16 mouse cellular contexts compared by ENCODE assay signal in the genomic region with DNA sequence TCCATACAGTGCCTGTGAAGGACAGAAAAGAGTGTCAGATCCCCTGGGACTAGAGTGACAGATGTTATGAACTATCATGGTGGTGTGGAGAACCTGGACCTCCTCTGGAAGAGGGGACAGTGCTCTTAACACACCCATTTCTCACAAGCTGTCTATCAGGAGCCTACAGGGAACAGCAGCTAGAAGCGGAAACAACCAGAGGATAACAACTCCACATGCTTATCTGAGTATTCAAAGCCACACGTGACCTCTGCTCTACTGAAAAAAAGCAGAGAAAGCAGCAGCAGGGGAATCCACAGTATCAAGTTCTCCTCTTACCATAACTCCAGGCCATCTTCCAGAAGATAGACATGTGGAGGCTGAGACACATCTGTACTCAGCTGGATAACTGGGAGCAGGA.
DNase-seq lines count a peak whose midpoint lies in the region; ATAC-seq and TF ChIP-seq lines count a peak whose summit lies in the region.
"Had no signal": no experiment of that assay in that cellular context is flagged by ENCODE, and none has a peak within 500 bp of the region (broad histone marks: within the 10 kb centered on the region; RNA-seq: fewer than 3 reads in every experiment).

No protein-coding gene starts in this region.

- no peak for TF ChIP-seq CTCF in layer of hippocampus, adult 2 months (conservative IDR thresholded peaks at IDR 0.05)

- H3K4me1 ChIP-seq in heart, embryonic 12.5 days (replicated peaks), result no peaks in the 10 kb centered on the region
- H3K4me1 ChIP-seq in liver, embryonic 11.5 days (replicated peaks; ENCODE audit: control insufficient read depth, insufficient read depth, low read length), result 0 out of 2 replicates have a peak, but pooled peaks cover 4% of the 10 kb centered on the region
- H3K4me1 ChIP-seq: forebrain, embryonic 15.5 days; limb, embryonic 10.5 days; neural tube, embryonic 13.5 days had no signal

- no peak overlapping the region for H3K4me2 ChIP-seq in heart, embryonic 12.5 days
- peak overlapping the region; percentile 25 for H3K4me2 ChIP-seq in liver, embryonic 11.5 days
- H3K4me2 ChIP-seq: forebrain, embryonic 15.5 days; neural tube, embryonic 13.5 days had no signal

- H3K36me3 ChIP-seq in heart, embryonic 12.5 days, result peaks cover 28% of the 10 kb centered on the region
- H3K36me3 ChIP-seq in liver, embryonic 11.5 days (ENCODE audit: control insufficient read depth, insufficient read depth, low read length), result peaks cover 18% of the 10 kb centered on the region

- DNase-seq in heart, postnatal 14 days, result no peak
- DNase-seq in c-Kit-negative CD71-positive TER-119-positive erythroid progenitor cells, embryonic 14.5 days (ENCODE audit: low read depth, low spot score), result peak; percentile 62
- DNase-seq in liver, embryonic 11.5 days (ENCODE audit: low spot score), result no peak
- DNase-seq in cerebellum, adult 9-11 months, result no peak
- DNase-seq in adrenal gland, adult 18-20 months (ENCODE audit: low spot score in 2 of 2), result no peak
- DNase-seq in layer of hippocampus, adult 2 months (ENCODE audit: low spot score in 2 of 2), result no peak
- DNase-seq: adrenal gland, adult 2 months; cerebellum, adult 8-10 months; kidney, adult 11 months; kidney, postnatal 25 days had no signal

- peak; percentile 88 for ATAC-seq in heart, embryonic 12.5 days (ENCODE audit: insufficient number of reproducible peaks, low FRiP score)
- ATAC-seq in liver, embryonic 11.5 days (replicated peaks; ENCODE audit: low FRiP score), result peak; percentile 100
- ATAC-seq in megakaryocyte-erythroid progenitor cell, adult 5-6 weeks (replicated peaks; ENCODE audit: low FRiP score, low TSS enrichment, poor library complexity, severe bottlenecking), result peak; percentile 96
- ATAC-seq: forebrain, embryonic 15.5 days had no signal

- H3K9ac ChIP-seq in heart, embryonic 12.5 days, result no peak overlapping the region
- H3K9ac ChIP-seq in liver, embryonic 11.5 days (ENCODE audit: low read depth, low read length), result no peak overlapping the region
- H3K9ac ChIP-seq: forebrain, embryonic 15.5 days; neural tube, embryonic 13.5 days had no signal

- WGBS in heart, embryonic 12.5 days, result 30% methylated on average over 2 of the region's 2 CpGs
- WGBS in liver, embryonic 11.5 days, result 29% methylated on average over 2 of the region's 2 CpGs

- H3K9me3 ChIP-seq in heart, embryonic 12.5 days (replicated peaks), result no peaks in the 10 kb centered on the region
- H3K9me3 ChIP-seq in liver, embryonic 11.5 days (ENCODE audit: control insufficient read depth, low read length), result no peaks in the 10 kb centered on the region
- H3K9me3 ChIP-seq: forebrain, embryonic 15.5 days; limb, embryonic 10.5 days; megakaryocyte, embryonic 14.5 days; neural tube, embryonic 13.5 days had no signal

- intact Hi-C loops in heart, postnatal 14 days (cut with DNase I), result no loop called here

- H3K27me3 ChIP-seq in heart, embryonic 12.5 days (replicated peaks), result no peaks in the 10 kb centered on the region
- no peaks in the 10 kb centered on the region for H3K27me3 ChIP-seq in liver, embryonic 11.5 days (replicated peaks; ENCODE audit: control insufficient read depth, insufficient read depth, low read length)
- H3K27me3 ChIP-seq: forebrain, embryonic 15.5 days; megakaryocyte, embryonic 14.5 days; neural tube, embryonic 13.5 days had no signal

- H3K4me3 ChIP-seq in heart, embryonic 12.5 days, result no peak overlapping the region
- no peak overlapping the region for H3K4me3 ChIP-seq in liver, embryonic 11.5 days (ENCODE audit: low read depth, low read length)
- no peak overlapping the region for H3K4me3 ChIP-seq in layer of hippocampus, adult 2 months
- H3K4me3 ChIP-seq: forebrain, embryonic 15.5 days; limb, embryonic 10.5 days; megakaryocyte, embryonic 14.5 days; neural tube, embryonic 13.5 days had no signal

- H3K27ac ChIP-seq in heart, embryonic 12.5 days (ENCODE audit: poor library complexity, severe bottlenecking), result no peak overlapping the region
- no peak overlapping the region; the same call in 1 of the 2 replicates for H3K27ac ChIP-seq in liver, embryonic 11.5 days (ENCODE audit: low read depth, low read length)
- H3K27ac ChIP-seq in layer of hippocampus, adult 2 months, result no peak overlapping the region
- H3K27ac ChIP-seq: forebrain, embryonic 15.5 days; limb, embryonic 10.5 days; neural tube, embryonic 13.5 days had no signal
